Mouse (Mus musculus): ENCODE measurements at regions not wholly inside any gene's neighbourhood (a gene's known extent, or its start where the extent isn't known, plus 50 kb on each side); places are given as distances from the start of the nearest gene placed in this dataset.

GRCm38 (mm10) chr6:66224164-66224903, 271.9 kb downstream of the 4930544G11Rik start:
- no peak for DNase-seq (ENCODE audit: extremely low read depth, low read depth)

GRCm38 (mm10) chr6:66236368-66236767, 284.0 kb downstream of the 4930544G11Rik start:
- no peak for DNase-seq (ENCODE audit: extremely low read depth, low read depth)

- no peak for DNase-seq (ENCODE audit: extremely low read depth, low read depth)
Measured at GRCm38 (mm10) chr6:66255378-66255777, 279.8 kb upstream of the Mad2l1 start.

GRCm38 (mm10) chr6:66263429-66263828, 271.8 kb upstream of the Mad2l1 start:
- DNase-seq (ENCODE audit: extremely low read depth, low read depth): peak; percentile 40

- DNase-seq (ENCODE audit: extremely low read depth, low read depth): no peak
Measured at GRCm38 (mm10) chr6:66263918-66264317, 271.3 kb upstream of the Mad2l1 start.

GRCm38 (mm10) chr6:66268427-66268826, 266.8 kb upstream of the Mad2l1 start:
- no peak for DNase-seq (ENCODE audit: extremely low read depth, low read depth)

- DNase-seq (ENCODE audit: extremely low read depth, low read depth): peak; percentile 26
Measured at GRCm38 (mm10) chr6:66271414-66272206, 263.6 kb upstream of the Mad2l1 start.

GRCm38 (mm10) chr6:66272216-66272615, 263.0 kb upstream of the Mad2l1 start:
- peak; percentile 87 for DNase-seq (ENCODE audit: extremely low read depth, low read depth)

- no peak for DNase-seq (ENCODE audit: extremely low read depth, low read depth)
Measured at GRCm38 (mm10) chr6:66274737-66275136, 260.5 kb upstream of the Mad2l1 start.

- no peak for DNase-seq (ENCODE audit: extremely low read depth, low read depth)
Measured at GRCm38 (mm10) chr6:66280701-66281100, 254.5 kb upstream of the Mad2l1 start.

GRCm38 (mm10) chr6:66282566-66283115, 252.5 kb upstream of the Mad2l1 start:
- no peak for DNase-seq (ENCODE audit: extremely low read depth, low read depth)

GRCm38 (mm10) chr6:66283521-66283920, 251.7 kb upstream of the Mad2l1 start:
- no peak for DNase-seq (ENCODE audit: extremely low read depth, low read depth)

GRCm38 (mm10) chr6:66287607-66288006, 247.6 kb upstream of the Mad2l1 start:
- no peak for DNase-seq (ENCODE audit: extremely low read depth, low read depth)

GRCm38 (mm10) chr6:66289196-66289595, 246.0 kb upstream of the Mad2l1 start:
- DNase-seq (ENCODE audit: extremely low read depth, low read depth): no peak

GRCm38 (mm10) chr6:66291576-66291975, 243.6 kb upstream of the Mad2l1 start:
- no peak for DNase-seq (ENCODE audit: extremely low read depth, low read depth)

- DNase-seq (ENCODE audit: extremely low read depth, low read depth): no peak
Measured at GRCm38 (mm10) chr6:66298056-66298455, 237.1 kb upstream of the Mad2l1 start.

- DNase-seq (ENCODE audit: extremely low read depth, low read depth): no peak
Measured at GRCm38 (mm10) chr6:66300189-66300588, 235.0 kb upstream of the Mad2l1 start.

GRCm38 (mm10) chr6:66344848-66345247, 190.3 kb upstream of the Mad2l1 start:
- DNase-seq (ENCODE audit: extremely low read depth, low read depth): peak; percentile 17

- peak; percentile 91 for DNase-seq (ENCODE audit: extremely low read depth, low read depth)
Measured at GRCm38 (mm10) chr6:66347356-66347755, 187.8 kb upstream of the Mad2l1 start.

- no peak for DNase-seq (ENCODE audit: extremely low read depth, low read depth)
Measured at GRCm38 (mm10) chr6:66361130-66361529, 174.1 kb upstream of the Mad2l1 start.

GRCm38 (mm10) chr6:66367263-66367662, 167.9 kb upstream of the Mad2l1 start:
- no peak for DNase-seq (ENCODE audit: extremely low read depth, low read depth)

- DNase-seq (ENCODE audit: extremely low read depth, low read depth): no peak
Measured at GRCm38 (mm10) chr6:66381279-66381934, 153.8 kb upstream of the Mad2l1 start.
